Mouse (Mus musculus) c-Kit-positive CD71-positive TER-119-positive erythroid progenitor cells, embryonic 14.5 days (primary cell): ENCODE data around the gene Gadd45g.

Experiments
- DNase-seq: peaks from one replicate; pipeline ENCODE4 v3.0.0-alpha.2; 2013; ENCODE audit warnings: low spot score

Gadd45g gene

GRCm38 (mm10) chr13:51886085-51886484 is 39.6 kb downstream of the Gadd45g start:
- DNase-seq = no peak

GRCm38 (mm10) chr13:51886723-51887122 is 40.2 kb downstream of the Gadd45g start:
- DNase-seq = no peak

GRCm38 (mm10) chr13:51888426-51888825 is 41.9 kb downstream of the Gadd45g start:
- DNase-seq = no peak

GRCm38 (mm10) chr13:51891825-51892532 is 45.5 kb downstream of the Gadd45g start:
- DNase-seq = no peak

- no peak for DNase-seq
Observed at GRCm38 (mm10) chr13:51897579-51897978, 51.1 kb downstream of the Gadd45g start.
